Mouse (Mus musculus) embryo, embryonic 10.5 days (tissue): ENCODE data around the gene Ate1.
"Not testable (repeated sequence)": the region's sequence is repeated elsewhere in the genome, so short reads cannot be mapped to it uniquely, and the experiment has no call there.

Source experiments
- DNase-seq: peaks from one replicate; pipeline ENCODE4 v3.0.0-alpha.2; 2015; ENCODE audit warnings: low spot score

Ate1 gene

GRCm38 (mm10) chr7:130520812-130521422 lies 748 bp upstream of the Ate1 start:
- DNase-seq = peak; percentile 20

- DNase-seq = peak; percentile 98
These were observed 797 bp downstream of the Ate1 start for GRCm38 (mm10) chr7:130519096-130520048.

DNA sequence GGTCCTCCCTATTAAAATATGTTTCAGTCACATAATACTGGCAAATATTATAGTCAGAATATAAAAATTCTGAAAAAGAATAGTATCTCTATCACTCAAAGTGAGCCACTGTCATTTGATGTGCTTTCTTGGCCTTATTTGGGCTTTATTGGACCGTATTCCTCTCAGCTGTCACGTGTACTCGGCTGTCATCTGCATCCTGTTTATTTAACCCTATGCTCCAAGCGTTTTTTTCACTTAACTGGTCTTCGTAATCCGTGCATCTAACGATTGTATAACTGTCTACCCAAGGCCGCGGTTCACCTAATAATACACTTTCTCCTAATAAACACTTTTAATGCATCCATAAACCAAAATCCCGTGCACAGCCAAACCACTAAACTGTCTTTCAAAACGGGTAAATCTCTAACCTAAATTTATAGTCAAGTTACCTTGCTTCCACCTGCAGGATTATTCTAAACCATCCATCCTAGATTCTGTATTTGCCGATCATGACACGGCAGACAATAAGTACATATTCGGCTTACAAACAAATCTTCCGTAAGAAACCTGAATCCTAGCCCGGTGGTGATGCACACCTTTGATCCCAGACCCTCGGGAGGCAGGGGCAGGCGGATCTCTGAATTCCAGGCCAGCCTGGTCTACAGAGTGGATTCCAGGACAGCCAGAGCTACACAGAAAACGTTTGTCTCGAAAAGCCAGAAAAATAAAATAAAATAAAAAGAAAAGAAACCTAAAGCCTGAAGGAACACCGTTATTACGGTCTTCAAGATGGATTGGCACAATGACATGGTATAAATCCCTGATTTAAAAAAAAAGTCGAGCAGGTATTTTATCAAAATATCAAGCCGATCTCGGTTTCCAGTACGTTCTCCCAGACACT lies 1.7 kb downstream of the Ate1 start:
- DNase-seq = peak; percentile 15

GRCm38 (mm10) chr7:130510243-130510642 lies 9.9 kb downstream of the Ate1 start:
- DNase-seq = no peak

GRCm38 (mm10) chr7:130503006-130503405 lies 17.2 kb downstream of the Ate1 start:
- no peak for DNase-seq

DNA sequence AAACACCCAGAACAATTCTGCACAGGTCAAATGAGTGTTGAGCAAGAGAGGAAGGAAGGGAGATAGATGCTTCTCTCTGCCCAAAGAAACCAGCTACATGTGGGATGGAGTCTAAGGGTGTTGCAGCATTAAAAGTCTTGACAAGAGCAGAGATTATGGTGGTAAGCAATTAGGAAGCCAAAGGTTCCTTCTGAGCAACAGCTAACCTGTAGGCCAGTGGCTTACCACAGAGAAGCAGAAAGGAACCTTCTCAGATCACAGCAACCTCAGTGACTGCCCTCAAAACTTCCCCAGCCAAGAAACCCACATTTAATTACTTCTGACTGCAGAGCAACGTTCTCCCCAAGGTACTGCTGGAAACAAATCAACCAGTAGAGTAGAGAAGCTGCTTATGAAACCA lies 18.7 kb downstream of the Ate1 start:
- no peak for DNase-seq

- DNase-seq = no peak
These were observed 26.8 kb downstream of the Ate1 start for GRCm38 (mm10) chr7:130493346-130493745.

- DNase-seq = no peak
These were observed 28.1 kb downstream of the Ate1 start for GRCm38 (mm10) chr7:130492026-130492425.

- DNase-seq = not testable (repeated sequence)
These were observed 41.2 kb downstream of the Ate1 start for GRCm38 (mm10) chr7:130479003-130479402.

GRCm38 (mm10) chr7:130475970-130476369 lies 44.2 kb downstream of the Ate1 start:
- DNase-seq = peak; percentile 85

GRCm38 (mm10) chr7:130473881-130474280 lies 46.3 kb downstream of the Ate1 start:
- no peak for DNase-seq

- peak; percentile 86 for DNase-seq
These were observed 47.5 kb downstream of the Ate1 start for GRCm38 (mm10) chr7:130472683-130473082.

DNA sequence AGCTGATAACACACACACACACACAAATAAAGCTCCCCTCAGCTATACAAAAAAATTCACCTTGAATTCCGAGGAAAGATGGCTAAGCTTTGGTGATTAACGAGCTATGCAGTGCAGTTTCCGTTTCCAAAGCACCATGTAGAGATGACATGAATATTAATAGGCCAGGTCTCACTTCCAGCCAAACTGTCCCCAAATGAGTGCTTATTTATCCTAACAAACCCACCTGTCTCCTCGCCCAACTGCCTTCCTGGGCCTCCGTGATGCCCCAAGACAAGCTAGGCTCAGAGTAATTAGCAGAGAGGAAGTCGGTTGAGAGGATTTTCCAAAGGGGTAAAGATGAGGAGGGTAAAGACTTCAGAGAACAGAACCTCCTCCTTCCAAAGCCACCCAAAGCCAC lies 49.1 kb downstream of the Ate1 start:
- DNase-seq = no peak

DNA sequence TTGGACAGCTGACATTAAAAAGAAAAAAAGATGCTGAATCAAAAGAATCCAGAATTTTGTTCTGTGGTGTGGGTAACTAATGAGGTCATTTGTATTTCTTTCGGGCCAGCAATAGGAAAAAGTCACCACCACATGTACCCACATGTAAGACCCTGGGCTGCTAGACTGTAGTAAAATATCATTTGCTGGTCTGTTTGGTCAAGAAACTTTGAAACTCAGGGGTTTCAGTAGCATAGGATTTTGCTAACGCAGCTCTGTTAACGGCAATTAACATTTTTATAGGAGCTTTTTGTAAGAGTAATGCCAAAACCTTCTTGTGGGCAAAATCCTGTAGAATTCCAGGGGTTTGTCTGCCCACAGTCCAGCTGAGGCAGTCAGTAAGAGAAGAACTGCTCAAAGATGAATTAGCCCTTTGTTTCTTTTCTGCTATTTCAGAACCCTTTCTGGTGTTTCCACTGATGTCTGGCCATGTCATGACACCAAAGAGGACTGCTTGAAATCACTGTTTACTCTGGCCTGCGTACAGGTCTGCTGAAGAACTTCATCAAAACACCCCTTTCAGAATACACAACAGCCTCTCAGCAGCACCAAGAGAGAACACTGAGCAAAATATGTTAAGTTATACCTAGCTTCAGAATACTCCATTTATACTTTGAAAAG lies 64.5 kb downstream of the Ate1 start:
- DNase-seq = no peak

- DNase-seq = no peak
These were observed 65.9 kb downstream of the Ate1 start for GRCm38 (mm10) chr7:130454226-130454625.

- DNase-seq = no peak
These were observed 84.4 kb downstream of the Ate1 start for GRCm38 (mm10) chr7:130435776-130436175.

GRCm38 (mm10) chr7:130432141-130432540 lies 88.0 kb downstream of the Ate1 start:
- DNase-seq = no peak

DNA sequence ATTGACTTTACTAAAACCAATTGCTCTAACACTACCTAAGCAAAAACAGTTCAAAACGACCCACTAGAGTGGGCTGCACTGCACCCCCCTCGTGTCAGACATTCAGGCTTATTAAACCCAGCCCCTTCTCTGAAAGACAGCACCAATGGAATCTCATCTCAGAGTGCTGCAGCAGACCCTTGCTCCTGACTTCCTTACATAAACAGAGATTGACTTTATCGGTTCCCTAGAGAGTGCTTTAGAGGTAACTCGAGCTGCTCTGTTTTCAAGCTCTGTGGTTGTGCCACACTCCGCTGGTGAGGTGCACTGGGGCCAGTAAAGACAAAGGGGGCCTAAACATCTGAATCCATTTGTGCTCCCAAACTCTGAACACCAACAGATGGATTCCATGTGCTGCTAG lies 93.6 kb downstream of the Ate1 start:
- peak; percentile 88 for DNase-seq

DNA sequence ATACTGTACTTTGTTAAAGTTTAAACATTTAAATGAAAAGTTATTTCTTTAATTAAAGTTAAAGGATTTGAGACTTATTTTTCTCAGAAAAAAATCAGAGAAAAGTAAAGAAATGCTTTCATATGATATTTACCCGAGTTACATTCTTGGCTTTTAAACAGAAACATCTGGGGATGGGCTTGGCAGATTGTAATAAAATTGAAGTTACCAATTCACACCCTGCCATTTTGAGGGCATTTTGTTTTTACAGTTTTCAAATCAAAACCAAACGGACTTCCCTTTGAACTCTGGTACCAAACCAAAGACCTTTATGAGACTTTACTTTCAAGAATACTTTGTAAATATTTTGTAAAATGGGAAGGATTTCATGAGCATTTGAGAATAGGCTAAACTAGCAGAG lies 94.2 kb downstream of the Ate1 start:
- DNase-seq = peak; percentile 38

DNA sequence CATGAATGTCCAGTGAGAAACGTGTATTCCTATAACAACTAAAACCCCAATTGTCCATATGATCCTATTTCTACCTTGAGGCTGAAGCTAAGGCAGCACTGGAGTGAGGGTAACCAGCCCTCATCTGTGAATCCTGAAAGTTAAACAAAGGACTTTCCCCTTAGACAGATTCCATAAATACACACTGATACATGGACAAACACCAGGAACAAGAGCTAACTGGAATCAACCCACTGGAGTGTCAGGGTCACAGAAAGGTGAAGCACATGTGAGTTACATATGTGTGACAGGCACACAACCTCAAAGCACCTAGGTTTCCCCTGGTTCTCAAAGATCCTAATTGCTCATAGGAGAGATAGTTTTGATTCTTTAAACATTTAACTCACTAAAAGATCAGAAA lies 100.2 kb downstream of the Ate1 start:
- DNase-seq = peak; percentile 44

DNA sequence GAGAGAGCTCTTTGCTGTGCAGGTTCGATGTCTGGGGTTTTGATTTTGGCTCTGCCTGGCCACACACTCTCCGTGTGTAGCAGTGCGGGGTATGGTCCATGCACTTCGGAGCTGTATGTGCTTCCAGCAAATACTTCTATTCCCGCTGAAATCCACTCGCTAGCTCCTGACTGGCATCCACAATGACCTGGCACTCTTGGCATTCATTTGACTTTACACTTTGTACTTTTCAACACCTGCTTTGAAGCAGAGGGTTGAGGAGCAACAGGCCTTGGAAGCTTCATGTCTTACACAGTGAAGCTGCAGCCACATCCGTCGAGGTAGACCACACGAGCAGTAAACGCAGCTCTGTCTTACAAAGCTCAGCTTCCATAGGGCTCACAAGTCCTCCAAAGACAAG lies 112.5 kb downstream of the Ate1 start:
- DNase-seq = no peak

DNA sequence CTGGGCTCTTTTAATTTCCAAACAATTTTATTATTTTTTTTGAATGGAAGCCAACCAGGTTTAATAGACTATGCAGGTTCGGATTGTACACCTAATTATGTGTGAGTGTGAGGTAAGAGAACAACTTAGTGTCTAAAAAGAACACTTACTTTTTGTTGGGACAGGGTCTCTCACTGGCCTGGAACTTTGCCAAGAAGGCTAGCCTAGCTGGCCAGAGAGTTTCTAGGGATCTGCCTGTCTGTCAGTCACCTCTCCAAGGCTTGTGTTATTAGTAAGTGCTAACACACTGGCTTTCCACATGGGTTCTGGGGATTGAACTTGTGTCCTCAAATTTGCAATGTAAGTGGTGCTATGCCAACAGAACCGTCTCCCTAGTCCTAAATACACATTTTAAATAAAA lies 116.8 kb downstream of the Ate1 start:
- DNase-seq = no peak
